Mouse (Mus musculus): Measurements from ENCODE around the gene Snx13. TPM values are rescaled to one million over a fixed set of nuclear protein-coding genes. Genes with fewer than 3 reads are reported as not detected.
A peak's percentile ranks its signal among the peaks of the same experiment; 100 is the strongest.

Snx13 gene
- 28.8 and 30.7 TPM in 2 replicates for polyA plus RNA-seq (2015; fragmentation: Nextera tagmentation; extraction: Ambion mirVana)

DNA sequence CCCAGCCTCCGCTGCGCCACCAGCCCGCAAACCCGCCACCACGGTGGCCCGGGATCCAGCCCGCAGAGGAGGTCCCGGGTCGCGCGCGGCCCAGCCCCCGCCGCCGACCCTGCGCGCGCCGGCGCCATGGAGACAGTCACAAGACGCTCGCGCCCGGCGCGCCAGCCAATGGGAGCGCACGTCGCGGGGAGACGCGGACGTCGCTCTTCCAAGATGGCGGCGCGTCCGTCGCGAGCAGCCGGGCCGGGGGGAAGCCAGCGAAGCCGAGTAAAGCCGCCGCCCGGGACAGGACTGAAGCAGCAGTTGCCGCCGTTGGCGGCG, at the start of gene Snx13:
TSS of gene Snx13 (plus strand) at position 188 of the 321 bp plus-strand sequence.
- WGBS: 0% methylated on average over 41 of the region's 51 CpGs
- H3K27me3 ChIP-seq (replicated peaks; ENCODE audit: control insufficient read depth, insufficient read depth, low read length): no peaks in the 10 kb centered on the region; the same call in 1 of the 2 replicates
- peaks cover 11% of the 10 kb centered on the region for H3K4me1 ChIP-seq (ENCODE audit: control insufficient read depth, insufficient read depth, low read depth, low read length)
- no peaks in the 10 kb centered on the region for H3K36me3 ChIP-seq (ENCODE audit: control insufficient read depth, insufficient read depth, low read length)
- peak within 1 kb of the TSS; percentile 90 for H3K4me2 ChIP-seq (ENCODE audit: low read length)
- no peaks in the 10 kb centered on the region for H3K9me3 ChIP-seq (ENCODE audit: control insufficient read depth, low read length)
- peak within 1 kb of the TSS; percentile 97 for H3K27ac ChIP-seq (ENCODE audit: low read depth, low read length)
- peak; percentile 99 for ATAC-seq
- peak within 1 kb of the TSS; percentile 96 for H3K9ac ChIP-seq (ENCODE audit: low read depth, low read length)
- H3K4me3 ChIP-seq (ENCODE audit: low read length): peak within 1 kb of the TSS; percentile 99

DNA sequence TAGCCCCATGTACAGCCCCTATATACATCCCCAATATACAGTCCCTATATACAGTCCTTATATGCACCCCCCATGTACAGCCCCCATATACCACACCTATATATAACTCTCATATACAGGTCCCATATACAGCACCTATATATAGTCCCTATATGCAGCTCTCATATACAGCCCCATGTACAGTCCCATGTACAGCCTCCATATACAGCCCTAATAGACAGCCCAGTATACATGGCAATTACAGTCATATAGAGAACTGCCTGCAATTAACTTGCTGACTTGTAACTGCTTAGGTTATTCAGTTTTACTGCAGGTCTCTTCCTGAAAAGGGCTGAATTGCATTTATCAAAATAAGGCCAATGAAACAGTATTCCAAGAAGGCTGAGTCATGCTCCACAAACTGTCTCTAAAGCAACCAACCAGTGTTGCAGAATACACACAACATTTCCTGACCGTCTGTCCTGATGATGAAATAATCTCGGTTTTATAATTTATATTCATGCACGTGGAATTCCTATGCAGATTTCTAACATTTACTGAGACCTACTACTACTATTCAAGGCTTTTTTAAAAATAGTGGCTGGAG, 49.3 kb upstream of the Snx13 start:
- no peak overlapping the region for H3K9ac ChIP-seq (ENCODE audit: low read depth, low read length)
- 92% methylated on average over 3 of the region's 3 CpGs for WGBS
- H3K4me2 ChIP-seq (ENCODE audit: low read length): no peak overlapping the region
- no peak overlapping the region for H3K27ac ChIP-seq (ENCODE audit: low read depth, low read length)
- peaks cover 3% of the 10 kb centered on the region for H3K9me3 ChIP-seq (ENCODE audit: control insufficient read depth, low read length)
- H3K4me1 ChIP-seq (ENCODE audit: control insufficient read depth, insufficient read depth, low read depth, low read length): no peaks in the 10 kb centered on the region
- no peaks in the 10 kb centered on the region for H3K27me3 ChIP-seq (replicated peaks; ENCODE audit: control insufficient read depth, insufficient read depth, low read length)
- no peak overlapping the region for H3K4me3 ChIP-seq (ENCODE audit: low read length)
- no peak for ATAC-seq
- no peaks in the 10 kb centered on the region for H3K36me3 ChIP-seq (ENCODE audit: control insufficient read depth, insufficient read depth, low read length)

DNA sequence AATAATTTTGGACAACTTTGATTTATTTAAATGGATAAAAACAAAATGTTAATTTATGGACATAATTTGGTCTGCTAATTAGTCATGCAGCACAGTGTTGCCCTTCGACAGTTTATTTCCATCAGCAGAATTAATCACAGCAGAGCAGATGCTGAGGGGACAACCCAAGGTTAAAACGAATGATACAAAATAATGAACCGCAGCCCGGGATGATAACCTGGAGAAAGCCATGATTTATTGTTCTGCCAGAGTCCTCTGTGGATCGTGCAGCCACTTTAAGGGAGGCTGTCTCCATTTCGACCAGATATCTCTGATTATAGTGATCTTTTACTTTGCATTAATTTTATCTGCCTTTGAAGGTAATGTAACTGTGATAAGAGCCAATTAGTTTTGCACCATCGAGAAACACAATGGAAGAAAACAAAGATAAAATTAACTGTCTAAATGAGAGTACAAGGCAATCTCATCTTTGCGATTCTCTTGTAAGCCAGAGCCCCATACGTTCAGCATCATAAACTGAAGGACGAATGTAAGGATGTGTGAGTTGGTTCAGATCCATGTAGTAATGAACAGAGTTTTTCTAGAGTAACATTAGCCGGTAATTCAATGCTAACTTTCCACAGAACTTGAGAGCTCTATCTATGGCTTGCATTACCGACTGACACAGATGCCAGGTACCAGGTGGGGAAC, 48.1 kb upstream of the Snx13 start:
- H3K4me2 ChIP-seq (ENCODE audit: low read length): no peak overlapping the region
- H3K27ac ChIP-seq (ENCODE audit: low read depth, low read length): no peak overlapping the region
- no peak overlapping the region for H3K4me3 ChIP-seq (ENCODE audit: low read length)
- no peak overlapping the region for H3K9ac ChIP-seq (ENCODE audit: low read depth, low read length)
- peak; percentile 71 for ATAC-seq
- H3K27me3 ChIP-seq (replicated peaks; ENCODE audit: control insufficient read depth, insufficient read depth, low read length): no peaks in the 10 kb centered on the region
- no peaks in the 10 kb centered on the region for H3K36me3 ChIP-seq (ENCODE audit: control insufficient read depth, insufficient read depth, low read length)
- no peaks in the 10 kb centered on the region for H3K4me1 ChIP-seq (ENCODE audit: control insufficient read depth, insufficient read depth, low read depth, low read length)
- H3K9me3 ChIP-seq (ENCODE audit: control insufficient read depth, low read length): peaks cover 3% of the 10 kb centered on the region
- 58% methylated on average over 12 of the region's 12 CpGs for whole genome bisulfite sequencing

- no peak for ATAC-seq
- Histone ChIP-seq H3K4me2 (ENCODE audit: low read length) (no peak overlapping the region), H3K9me3 (ENCODE audit: control insufficient read depth, low read length) (peaks cover 3% of the 10 kb centered on the region), H3K9ac (ENCODE audit: low read depth, low read length) (no peak overlapping the region), H3K36me3 (ENCODE audit: control insufficient read depth, insufficient read depth, low read length) (no peaks in the 10 kb centered on the region), H3K27ac (ENCODE audit: low read depth, low read length) (no peak overlapping the region), H3K4me3 (ENCODE audit: low read length) (no peak overlapping the region), H3K4me1 (ENCODE audit: control insufficient read depth, insufficient read depth, low read depth, low read length) (no peaks in the 10 kb centered on the region), H3K27me3 (replicated peaks; ENCODE audit: control insufficient read depth, insufficient read depth, low read length) (no peaks in the 10 kb centered on the region)
- 56% methylated on average over 4 of the region's 4 CpGs for WGBS
These were observed 46.7 kb upstream of the Snx13 start for GRCm38 (mm10) chr12:35000323-35000722.

GRCm38 (mm10) chr12:35005748-35006147, 41.2 kb upstream of the Snx13 start:
- no peak overlapping the region for H3K9ac ChIP-seq (ENCODE audit: low read depth, low read length)

DNA sequence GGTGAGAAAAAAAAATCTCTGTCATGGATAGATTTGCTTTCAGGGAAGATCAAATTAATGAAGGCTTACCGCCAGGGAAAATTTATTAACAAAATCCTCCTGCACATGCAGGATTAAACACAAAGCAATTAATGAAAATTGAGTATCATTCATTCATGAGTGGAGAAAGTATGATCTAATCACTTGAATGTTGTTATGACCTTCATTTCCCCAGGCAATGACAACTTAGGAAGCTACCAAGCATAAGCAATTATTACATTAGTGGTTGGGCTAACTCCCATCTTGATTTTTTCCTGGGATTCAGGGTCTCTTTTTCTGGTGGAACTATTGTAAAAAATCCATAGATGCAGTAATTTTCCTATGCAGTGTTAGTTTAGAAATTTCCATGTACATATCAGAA, 39.1 kb upstream of the Snx13 start:
- Histone ChIP-seq H3K9ac (ENCODE audit: low read depth, low read length) (no peak overlapping the region), H3K4me3 (ENCODE audit: low read length) (no peak overlapping the region), H3K36me3 (ENCODE audit: control insufficient read depth, insufficient read depth, low read length) (no peaks in the 10 kb centered on the region), H3K27me3 (replicated peaks; ENCODE audit: control insufficient read depth, insufficient read depth, low read length) (no peaks in the 10 kb centered on the region), H3K9me3 (ENCODE audit: control insufficient read depth, low read length) (no peaks in the 10 kb centered on the region), H3K4me1 (ENCODE audit: control insufficient read depth, insufficient read depth, low read depth, low read length) (peaks cover 8% of the 10 kb centered on the region), H3K4me2 (ENCODE audit: low read length) (no peak overlapping the region), H3K27ac (ENCODE audit: low read depth, low read length) (no peak overlapping the region)
- 55% methylated on average over 1 of the region's 1 CpGs for WGBS
- no peak for ATAC-seq

More at GRCm38 (mm10) chr12:35005748-35006147, 41.2 kb upstream of the Snx13 start:
- no peak overlapping the region for H3K4me3 ChIP-seq (ENCODE audit: low read length)
- no peak overlapping the region for H3K27ac ChIP-seq (ENCODE audit: low read depth, low read length)
- H3K36me3 ChIP-seq (ENCODE audit: control insufficient read depth, insufficient read depth, low read length): no peaks in the 10 kb centered on the region
- peak; percentile 77; the same call in 1 of the 2 replicates for ATAC-seq
- H3K4me1 ChIP-seq (ENCODE audit: control insufficient read depth, insufficient read depth, low read depth, low read length): peaks cover 8% of the 10 kb centered on the region
- no peaks in the 10 kb centered on the region for H3K27me3 ChIP-seq (replicated peaks; ENCODE audit: control insufficient read depth, insufficient read depth, low read length)
- H3K4me2 ChIP-seq (ENCODE audit: low read length): no peak overlapping the region
- H3K9me3 ChIP-seq (ENCODE audit: control insufficient read depth, low read length): no peaks in the 10 kb centered on the region

- Histone ChIP-seq H3K4me2 (ENCODE audit: low read length) (no peak overlapping the region; the same call in 1 of the 2 replicates), H3K36me3 (ENCODE audit: control insufficient read depth, insufficient read depth, low read length) (no peaks in the 10 kb centered on the region), H3K9ac (ENCODE audit: low read depth, low read length) (no peak overlapping the region), H3K4me3 (ENCODE audit: low read length) (no peak overlapping the region), H3K27ac (ENCODE audit: low read depth, low read length) (peak overlapping the region; percentile 34), H3K9me3 (ENCODE audit: control insufficient read depth, low read length) (no peaks in the 10 kb centered on the region), H3K4me1 (ENCODE audit: control insufficient read depth, insufficient read depth, low read depth, low read length) (peaks cover 8% of the 10 kb centered on the region), H3K27me3 (replicated peaks; ENCODE audit: control insufficient read depth, insufficient read depth, low read length) (no peaks in the 10 kb centered on the region)
- ATAC-seq: peak; percentile 90
- WGBS: 32% methylated on average over 11 of the region's 11 CpGs
These were observed 38.4 kb upstream of the Snx13 start for GRCm38 (mm10) chr12:35008340-35009137.

GRCm38 (mm10) chr12:35011462-35011861, 35.5 kb upstream of the Snx13 start:
- no peak for ATAC-seq
- Histone ChIP-seq H3K36me3 (ENCODE audit: control insufficient read depth, insufficient read depth, low read length) (no peaks in the 10 kb centered on the region), H3K9me3 (ENCODE audit: control insufficient read depth, low read length) (no peaks in the 10 kb centered on the region), H3K27ac (ENCODE audit: low read depth, low read length) (no peak overlapping the region), H3K4me3 (ENCODE audit: low read length) (no peak overlapping the region), H3K4me1 (ENCODE audit: control insufficient read depth, insufficient read depth, low read depth, low read length) (peaks cover 8% of the 10 kb centered on the region), H3K9ac (ENCODE audit: low read depth, low read length) (no peak overlapping the region), H3K27me3 (replicated peaks; ENCODE audit: control insufficient read depth, insufficient read depth, low read length) (no peaks in the 10 kb centered on the region), H3K4me2 (ENCODE audit: low read length) (no peak overlapping the region)
- 58% methylated on average over 1 of the region's 1 CpGs for WGBS

DNA sequence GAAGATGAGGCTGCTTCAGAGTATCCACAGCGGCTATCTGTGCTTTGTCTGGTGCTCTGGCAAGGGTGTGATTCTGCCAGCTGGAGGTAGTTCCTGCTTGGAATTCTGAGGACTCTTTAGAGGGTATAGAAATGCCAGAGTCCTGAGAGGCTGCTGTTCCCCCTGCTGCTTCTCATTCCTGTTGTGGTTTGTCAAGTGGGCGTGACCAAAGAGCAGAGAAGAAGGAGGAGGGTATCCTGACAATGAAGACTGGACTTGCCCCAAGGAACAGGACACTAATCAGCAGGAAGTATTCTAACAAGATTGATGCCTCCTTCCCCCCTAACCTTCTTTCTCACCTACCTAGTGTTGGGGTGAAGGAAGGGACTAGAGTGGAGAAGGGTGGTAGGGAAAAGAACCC, 33.0 kb upstream of the Snx13 start:
- WGBS: 28% methylated on average over 2 of the region's 2 CpGs
- no peak overlapping the region for H3K27ac ChIP-seq (ENCODE audit: low read depth, low read length)
- H3K9me3 ChIP-seq (ENCODE audit: control insufficient read depth, low read length): no peaks in the 10 kb centered on the region
- H3K4me2 ChIP-seq (ENCODE audit: low read length): no peak overlapping the region
- no peaks in the 10 kb centered on the region for H3K27me3 ChIP-seq (replicated peaks; ENCODE audit: control insufficient read depth, insufficient read depth, low read length)
- H3K4me1 ChIP-seq (ENCODE audit: control insufficient read depth, insufficient read depth, low read depth, low read length): no peaks in the 10 kb centered on the region
- no peaks in the 10 kb centered on the region for H3K36me3 ChIP-seq (ENCODE audit: control insufficient read depth, insufficient read depth, low read length)
- no peak overlapping the region for H3K4me3 ChIP-seq (ENCODE audit: low read length)
- no peak for ATAC-seq
- no peak overlapping the region for H3K9ac ChIP-seq (ENCODE audit: low read depth, low read length)
